Mouse (Mus musculus) heart, embryonic 11.5 days (tissue): ENCODE results near the gene Trpv6. TPM values are rescaled to one million over a fixed set of nuclear protein-coding genes. Genes with fewer than 3 reads are reported as not detected.

Experiments
- polyA plus RNA-seq: library from polyadenylated mRNA; unstranded; fragments of >200 nt; fragmentation: Nextera tagmentation; extraction: Ambion mirVana; gene quantifications from 2 replicates; pipeline ENCODE4 v1.2.1, GENCODE M21; 2014

Gene Trpv6
- polyA plus RNA-seq, 1 experiment from 2014 or later, result not detected

Other genes starting within 250 kb of the Trpv6 start
- not detected in 2 replicates for gene Gm5771, start 244.0 kb downstream of the Trpv6 start, polyA plus RNA-seq
- not detected in 2 replicates for gene Gm10334, start 190.3 kb downstream of the Trpv6 start, polyA plus RNA-seq
- gene Prss1, start 177.5 kb downstream of the Trpv6 start, polyA plus RNA-seq, result not detected in 2 replicates
- not detected in 2 replicates for gene Prss2, start 114.6 kb downstream of the Trpv6 start, polyA plus RNA-seq
- gene Ephb6, start 30.9 kb downstream of the Trpv6 start, polyA plus RNA-seq, result 3.7 and 4.2 TPM in 2 replicates
- not detected in 2 replicates for gene Trpv5, start 44.4 kb upstream of the Trpv6 start, polyA plus RNA-seq
- not detected in 2 replicates for gene Llcfc1, start 48.0 kb upstream of the Trpv6 start, polyA plus RNA-seq
- gene Kel, start 67.9 kb upstream of the Trpv6 start, polyA plus RNA-seq, result 41.0 and 53.1 TPM in 2 replicates
- not detected in 2 replicates for gene Olfr459, start 138.8 kb upstream of the Trpv6 start, polyA plus RNA-seq
- not detected in 2 replicates for gene Pip, start 211.1 kb upstream of the Trpv6 start, polyA plus RNA-seq
- not detected in 2 replicates for gene Sval2, start 216.6 kb upstream of the Trpv6 start, polyA plus RNA-seq